Mouse (Mus musculus): ENCODE measurements at regions not wholly inside any gene's neighbourhood (a gene's known extent, or its start where the extent isn't known, plus 50 kb on each side); places are given as distances from the start of the nearest gene placed in this dataset.
"Not testable (repeated sequence)": the region's sequence is repeated elsewhere in the genome, so short reads cannot be mapped to it uniquely, and the experiment has no call there.

GRCm38 (mm10) chr9:78817221-78817620, 201.9 kb downstream of the Cd109 start:
- Histone ChIP-seq H3K4me2 (ENCODE audit: low read depth) (no peak overlapping the region), H3K9me3 (ENCODE audit: control insufficient read depth, low read length) (no peaks in the 10 kb centered on the region), H3K4me3 (ENCODE audit: insufficient read depth in 1 of 2, low read depth in 2 of 2, low read length in 2 of 2) (no peak overlapping the region), H3K9ac (replicated peaks) (no peak overlapping the region), H3K27ac (no peak overlapping the region), H3K4me1 (replicated peaks; ENCODE audit: control insufficient read depth in 2 of 2, insufficient read depth in 2 of 2, low read length in 1 of 2) (no peaks in the 10 kb centered on the region), H3K27me3 (ENCODE audit: control insufficient read depth, insufficient read depth, low read length) (no peaks in the 10 kb centered on the region), H3K36me3 (replicated peaks; ENCODE audit: control insufficient read depth, insufficient read depth, low read depth) (no peaks in the 10 kb centered on the region)
- 43% methylated on average over 4 of the region's 4 CpGs for WGBS (ENCODE audit: insufficient replicate concordance)
- DNase-seq (ENCODE audit: low read depth in 3 of 3, low spot score in 3 of 3) (no peak), ATAC-seq (ENCODE audit: insufficient read depth) (no peak)
- no peak for TF ChIP-seq CTCF (IDR thresholded peaks at IDR 0.05; ENCODE audit: low read depth)

- H3K27ac ChIP-seq; H3K9ac ChIP-seq (replicated peaks); H3K9me3 ChIP-seq (ENCODE audit: control insufficient read depth, low read length); H3K27me3 ChIP-seq (ENCODE audit: control insufficient read depth, insufficient read depth, low read length); DNase-seq (ENCODE audit: low read depth in 3 of 3, low spot score in 3 of 3); H3K4me1 ChIP-seq (replicated peaks; ENCODE audit: control insufficient read depth in 2 of 2, insufficient read depth in 2 of 2, low read length in 1 of 2); H3K4me3 ChIP-seq (ENCODE audit: insufficient read depth in 1 of 2, low read depth in 2 of 2, low read length in 2 of 2); ATAC-seq (ENCODE audit: insufficient read depth); H3K36me3 ChIP-seq (replicated peaks; ENCODE audit: control insufficient read depth, insufficient read depth, low read depth): not testable (repeated sequence)
- peak overlapping the region; percentile 21 for H3K4me2 ChIP-seq (ENCODE audit: low read depth)
- 17% methylated on average over 39 of the region's 52 CpGs for WGBS (ENCODE audit: insufficient replicate concordance)
Observed at GRCm38 (mm10) chr9:78821554-78822212, 206.3 kb downstream of the Cd109 start.

- H3K4me1 ChIP-seq (replicated peaks; ENCODE audit: control insufficient read depth in 2 of 2, insufficient read depth in 2 of 2, low read length in 1 of 2), result no peaks in the 10 kb centered on the region
- no peak for ATAC-seq (ENCODE audit: insufficient read depth)
Observed at GRCm38 (mm10) chr9:78844969-78845683, 229.8 kb downstream of the Cd109 start.

GRCm38 (mm10) chr9:78846110-78846509, 230.8 kb downstream of the Cd109 start:
- no peak for TF ChIP-seq EP300 (IDR thresholded peaks at IDR 0.05; ENCODE audit: low read depth)
- TF ChIP-seq CTCF (IDR thresholded peaks at IDR 0.05; ENCODE audit: low read depth), result no peak
- H3K4me3 ChIP-seq (ENCODE audit: insufficient read depth in 1 of 2, low read depth in 2 of 2, low read length in 2 of 2), result no peak overlapping the region
- no peaks in the 10 kb centered on the region for H3K36me3 ChIP-seq (replicated peaks; ENCODE audit: control insufficient read depth, insufficient read depth, low read depth)
- H3K9me3 ChIP-seq (ENCODE audit: control insufficient read depth, low read length), result no peaks in the 10 kb centered on the region
- no peaks in the 10 kb centered on the region for H3K4me1 ChIP-seq (replicated peaks; ENCODE audit: control insufficient read depth in 2 of 2, insufficient read depth in 2 of 2, low read length in 1 of 2)
- WGBS (ENCODE audit: insufficient replicate concordance), result 27% methylated on average over 7 of the region's 7 CpGs
- no peak for ATAC-seq (ENCODE audit: insufficient read depth)
- no peak for DNase-seq (ENCODE audit: low read depth in 3 of 3, low spot score in 3 of 3)
- no peak overlapping the region for H3K27ac ChIP-seq
- H3K27me3 ChIP-seq (ENCODE audit: control insufficient read depth, insufficient read depth, low read length), result no peaks in the 10 kb centered on the region
- no peak overlapping the region for H3K4me2 ChIP-seq (ENCODE audit: low read depth)
- no peak overlapping the region for H3K9ac ChIP-seq (replicated peaks)

More at GRCm38 (mm10) chr9:78844969-78845683, 229.8 kb downstream of the Cd109 start:
- TF ChIP-seq CTCF (IDR thresholded peaks at IDR 0.05; ENCODE audit: low read depth) (no peak), EP300 (IDR thresholded peaks at IDR 0.05; ENCODE audit: low read depth) (no peak)
- no peaks in the 10 kb centered on the region for H3K27me3 ChIP-seq (ENCODE audit: control insufficient read depth, insufficient read depth, low read length)
- WGBS (ENCODE audit: insufficient replicate concordance), result 41% methylated on average over 9 of the region's 9 CpGs
- H3K36me3 ChIP-seq (replicated peaks; ENCODE audit: control insufficient read depth, insufficient read depth, low read depth), result no peaks in the 10 kb centered on the region
- no peak overlapping the region for H3K4me3 ChIP-seq (ENCODE audit: insufficient read depth in 1 of 2, low read depth in 2 of 2, low read length in 2 of 2)
- H3K9ac ChIP-seq (replicated peaks), result no peak overlapping the region
- no peak overlapping the region for H3K27ac ChIP-seq
- H3K4me2 ChIP-seq (ENCODE audit: low read depth), result no peak overlapping the region
- no peaks in the 10 kb centered on the region for H3K9me3 ChIP-seq (ENCODE audit: control insufficient read depth, low read length)
- DNase-seq (ENCODE audit: low read depth in 3 of 3, low spot score in 3 of 3), result no peak

GRCm38 (mm10) chr9:78847890-78848563, 232.7 kb downstream of the Cd109 start:
- no peak for DNase-seq (ENCODE audit: low read depth in 3 of 3, low spot score in 3 of 3)
- H3K4me3 ChIP-seq (ENCODE audit: insufficient read depth in 1 of 2, low read depth in 2 of 2, low read length in 2 of 2), result no peak overlapping the region
- H3K27me3 ChIP-seq (ENCODE audit: control insufficient read depth, insufficient read depth, low read length), result no peaks in the 10 kb centered on the region
- H3K36me3 ChIP-seq (replicated peaks; ENCODE audit: control insufficient read depth, insufficient read depth, low read depth), result no peaks in the 10 kb centered on the region
- H3K4me2 ChIP-seq (ENCODE audit: low read depth), result no peak overlapping the region
- no peaks in the 10 kb centered on the region for H3K9me3 ChIP-seq (ENCODE audit: control insufficient read depth, low read length)
- no peak for ATAC-seq (ENCODE audit: insufficient read depth)
- H3K27ac ChIP-seq, result no peak overlapping the region
- H3K9ac ChIP-seq (replicated peaks), result no peak overlapping the region
- WGBS (ENCODE audit: insufficient replicate concordance), result 54% methylated on average over 9 of the region's 9 CpGs
- no peak for TF ChIP-seq EP300 (IDR thresholded peaks at IDR 0.05; ENCODE audit: low read depth)
- H3K4me1 ChIP-seq (replicated peaks; ENCODE audit: control insufficient read depth in 2 of 2, insufficient read depth in 2 of 2, low read length in 1 of 2), result no peaks in the 10 kb centered on the region

- H3K9me3 ChIP-seq (ENCODE audit: control insufficient read depth, low read length); H3K9ac ChIP-seq (replicated peaks); H3K4me2 ChIP-seq (ENCODE audit: low read depth); DNase-seq (ENCODE audit: low read depth in 3 of 3, low spot score in 3 of 3); H3K36me3 ChIP-seq (replicated peaks; ENCODE audit: control insufficient read depth, insufficient read depth, low read depth); H3K4me1 ChIP-seq (replicated peaks; ENCODE audit: control insufficient read depth in 2 of 2, insufficient read depth in 2 of 2, low read length in 1 of 2); H3K27ac ChIP-seq; H3K4me3 ChIP-seq (ENCODE audit: insufficient read depth in 1 of 2, low read depth in 2 of 2, low read length in 2 of 2); ATAC-seq (ENCODE audit: insufficient read depth); H3K27me3 ChIP-seq (ENCODE audit: control insufficient read depth, insufficient read depth, low read length): not testable (repeated sequence)
- WGBS (ENCODE audit: insufficient replicate concordance), result 65% methylated on average over 1 of the region's 1 CpGs
Observed at GRCm38 (mm10) chr9:78848564-78848893, 233.2 kb downstream of the Cd109 start.
